Mouse (Mus musculus): ENCODE measurements around the gene Rpl13a. TPM values are rescaled to one million over a fixed set of nuclear protein-coding genes. Genes with fewer than 3 reads are reported as not detected.
"Not testable (repeated sequence)": the region's sequence is repeated elsewhere in the genome, so short reads cannot be mapped to it uniquely, and the experiment has no call there.

Rpl13a gene
- polyA plus RNA-seq, 1 experiment from 2014 or later, result 938 TPM

- Histone ChIP-seq H3K27me3 (ENCODE audit: insufficient read depth, low read length) (no peaks in the 10 kb centered on the region), H3K9me3 (ENCODE audit: low read length) (no peaks in the 10 kb centered on the region), H3K4me2 (ENCODE audit: low read depth, low read length) (no peak overlapping the region), H3K4me1 (ENCODE audit: insufficient read depth) (peaks cover 31% of the 10 kb centered on the region), H3K27ac (ENCODE audit: low read depth) (no peak overlapping the region), H3K9ac (replicated peaks) (no peak overlapping the region; the same call in 1 of the 2 replicates), H3K4me3 (ENCODE audit: low read depth, low read length) (no peak overlapping the region), H3K36me3 (replicated peaks; ENCODE audit: insufficient read depth, low read length) (peaks cover 33% of the 10 kb centered on the region)
- no peak for TF ChIP-seq CTCF (IDR thresholded peaks at IDR 0.05; ENCODE audit: low read depth)
- WGBS (ENCODE audit: insufficient replicate concordance), result 66% methylated on average over 5 of the region's 5 CpGs
- ATAC-seq (no peak), DNase-seq (no peak)
Measured at GRCm38 (mm10) chr7:45119780-45120709, 8.5 kb downstream of the Rpl13a start.

GRCm38 (mm10) chr7:45118336-45118735, 10.2 kb downstream of the Rpl13a start:
- DNase-seq, result no peak
- Histone ChIP-seq H3K4me3 (ENCODE audit: low read depth, low read length) (no peak overlapping the region), H3K27ac (ENCODE audit: low read depth) (no peak overlapping the region), H3K4me2 (ENCODE audit: low read depth, low read length) (no peak overlapping the region), H3K9me3 (ENCODE audit: low read length) (no peaks in the 10 kb centered on the region), H3K4me1 (ENCODE audit: insufficient read depth) (peaks cover 22% of the 10 kb centered on the region), H3K9ac (replicated peaks) (no peak overlapping the region), H3K27me3 (ENCODE audit: insufficient read depth, low read length) (no peaks in the 10 kb centered on the region), H3K36me3 (replicated peaks; ENCODE audit: insufficient read depth, low read length) (peaks cover 33% of the 10 kb centered on the region)
- WGBS (ENCODE audit: insufficient replicate concordance), result 59% methylated on average over 6 of the region's 6 CpGs
- ATAC-seq, result no peak
- TF ChIP-seq EP300 (IDR thresholded peaks at IDR 0.05; ENCODE audit: low read depth) (no peak), CTCF (IDR thresholded peaks at IDR 0.05; ENCODE audit: low read depth) (no peak)

GRCm38 (mm10) chr7:45117566-45117965, 11.0 kb downstream of the Rpl13a start:
- no peak overlapping the region for H3K9ac ChIP-seq (replicated peaks)
- WGBS (ENCODE audit: insufficient replicate concordance), result 63% methylated on average over 8 of the region's 8 CpGs
- no peak overlapping the region for H3K4me3 ChIP-seq (ENCODE audit: low read depth, low read length)
- TF ChIP-seq CTCF (IDR thresholded peaks at IDR 0.05; ENCODE audit: low read depth), result no peak
- TF ChIP-seq EP300 (IDR thresholded peaks at IDR 0.05; ENCODE audit: low read depth), result no peak
- no peaks in the 10 kb centered on the region for H3K27me3 ChIP-seq (ENCODE audit: insufficient read depth, low read length)
- H3K9me3 ChIP-seq (ENCODE audit: low read length), result no peaks in the 10 kb centered on the region
- DNase-seq (no peak), ATAC-seq (no peak)
- peaks cover 29% of the 10 kb centered on the region for H3K36me3 ChIP-seq (replicated peaks; ENCODE audit: insufficient read depth, low read length)
- H3K4me2 ChIP-seq (ENCODE audit: low read depth, low read length), result no peak overlapping the region
- no peak overlapping the region for H3K27ac ChIP-seq (ENCODE audit: low read depth)
- H3K4me1 ChIP-seq (ENCODE audit: insufficient read depth), result peaks cover 15% of the 10 kb centered on the region

GRCm38 (mm10) chr7:45113476-45113875, 15.1 kb downstream of the Rpl13a start:
- ATAC-seq (no peak), DNase-seq (no peak)
- Histone ChIP-seq H3K27me3 (ENCODE audit: insufficient read depth, low read length) (no peaks in the 10 kb centered on the region), H3K4me1 (ENCODE audit: insufficient read depth) (no peaks in the 10 kb centered on the region), H3K9ac (replicated peaks) (no peak overlapping the region), H3K36me3 (replicated peaks; ENCODE audit: insufficient read depth, low read length) (no peaks in the 10 kb centered on the region), H3K4me2 (ENCODE audit: low read depth, low read length) (no peak overlapping the region), H3K27ac (ENCODE audit: low read depth) (no peak overlapping the region), H3K9me3 (ENCODE audit: low read length) (no peaks in the 10 kb centered on the region), H3K4me3 (ENCODE audit: low read depth, low read length) (no peak overlapping the region)
- no peak for TF ChIP-seq CTCF (IDR thresholded peaks at IDR 0.05; ENCODE audit: low read depth)
- TF ChIP-seq EP300 (IDR thresholded peaks at IDR 0.05; ENCODE audit: low read depth), result no peak
- 43% methylated on average over 2 of the region's 2 CpGs for WGBS (ENCODE audit: insufficient replicate concordance)

GRCm38 (mm10) chr7:45112529-45112928, 16.0 kb downstream of the Rpl13a start:
- H3K4me3 ChIP-seq (ENCODE audit: low read depth, low read length), result no peak overlapping the region
- no peak for DNase-seq
- WGBS (ENCODE audit: insufficient replicate concordance), result 40% methylated on average over 3 of the region's 3 CpGs
- H3K27me3 ChIP-seq (ENCODE audit: insufficient read depth, low read length), result no peaks in the 10 kb centered on the region
- H3K9ac ChIP-seq (replicated peaks), result no peak overlapping the region
- H3K9me3 ChIP-seq (ENCODE audit: low read length), result no peaks in the 10 kb centered on the region
- H3K36me3 ChIP-seq (replicated peaks; ENCODE audit: insufficient read depth, low read length), result no peaks in the 10 kb centered on the region
- TF ChIP-seq CTCF (IDR thresholded peaks at IDR 0.05; ENCODE audit: low read depth), result no peak
- no peak for TF ChIP-seq EP300 (IDR thresholded peaks at IDR 0.05; ENCODE audit: low read depth)
- no peak overlapping the region for H3K27ac ChIP-seq (ENCODE audit: low read depth)
- no peak for ATAC-seq
- H3K4me2 ChIP-seq (ENCODE audit: low read depth, low read length), result no peak overlapping the region
- H3K4me1 ChIP-seq (ENCODE audit: insufficient read depth), result no peaks in the 10 kb centered on the region

- no peak overlapping the region for H3K27ac ChIP-seq (ENCODE audit: low read depth)
- H3K4me1 ChIP-seq (ENCODE audit: insufficient read depth), result no peaks in the 10 kb centered on the region
- H3K4me3 ChIP-seq (ENCODE audit: low read depth, low read length), result no peak overlapping the region
- H3K36me3 ChIP-seq (replicated peaks; ENCODE audit: insufficient read depth, low read length), result no peaks in the 10 kb centered on the region
- no peak for ATAC-seq
- 64% methylated on average over 2 of the region's 2 CpGs for WGBS (ENCODE audit: insufficient replicate concordance)
- H3K9me3 ChIP-seq (ENCODE audit: low read length), result no peaks in the 10 kb centered on the region
- no peak overlapping the region for H3K9ac ChIP-seq (replicated peaks)
- TF ChIP-seq CTCF (IDR thresholded peaks at IDR 0.05; ENCODE audit: low read depth) (no peak), EP300 (IDR thresholded peaks at IDR 0.05; ENCODE audit: low read depth) (no peak)
- no peak for DNase-seq
- no peaks in the 10 kb centered on the region for H3K27me3 ChIP-seq (ENCODE audit: insufficient read depth, low read length)
- H3K4me2 ChIP-seq (ENCODE audit: low read depth, low read length), result no peak overlapping the region
Measured at GRCm38 (mm10) chr7:45111940-45112339, 16.6 kb downstream of the Rpl13a start.

- not testable (repeated sequence) for H3K27me3 ChIP-seq (ENCODE audit: insufficient read depth, low read length); H3K9ac ChIP-seq (replicated peaks); H3K4me3 ChIP-seq (ENCODE audit: low read depth, low read length); DNase-seq; H3K4me2 ChIP-seq (ENCODE audit: low read depth, low read length); H3K27ac ChIP-seq (ENCODE audit: low read depth); H3K36me3 ChIP-seq (replicated peaks; ENCODE audit: insufficient read depth, low read length); ATAC-seq; H3K9me3 ChIP-seq (ENCODE audit: low read length); H3K4me1 ChIP-seq (ENCODE audit: insufficient read depth)
- 73% methylated on average over 4 of the region's 4 CpGs for WGBS (ENCODE audit: insufficient replicate concordance)
Measured at GRCm38 (mm10) chr7:45110089-45110488, 18.5 kb downstream of the Rpl13a start.
